Mouse (Mus musculus): ENCODE measurements around the gene Elavl2. TPM values are rescaled to one million over a fixed set of nuclear protein-coding genes. Genes with fewer than 3 reads are reported as not detected.

The Elavl2 gene
- polyA plus RNA-seq (2015; fragmentation: Nextera tagmentation; extraction: Ambion mirVana): 144 TPM in 2 replicates

DNA sequence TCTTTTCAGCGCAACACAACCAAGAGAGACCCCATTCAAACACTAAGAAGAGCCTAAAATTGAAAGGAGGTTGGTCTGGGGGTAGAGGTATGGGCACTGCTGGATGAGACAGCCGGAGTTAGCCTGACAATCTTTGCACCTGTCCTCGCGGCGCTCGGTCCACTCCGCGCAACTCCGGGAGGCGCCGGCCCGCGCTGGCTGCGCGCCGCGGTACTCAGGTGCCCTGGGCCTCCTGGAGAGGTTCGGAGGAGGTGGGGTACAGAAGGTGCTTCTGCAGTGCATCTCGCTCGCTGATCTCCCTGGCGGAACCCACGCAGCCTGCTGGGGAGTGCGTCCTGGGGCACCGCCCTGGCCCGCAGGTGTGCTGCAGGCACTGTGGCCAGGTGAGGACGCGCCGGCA lies at the start of gene Elavl2:
TSS of gene Elavl2 (minus strand) at position 363 of the 400 bp plus-strand sequence.
- Histone ChIP-seq H3K36me3 (no peaks in the 10 kb centered on the region), H3K4me2 (replicated peaks) (peak within 1 kb of the TSS; percentile 88), H3K4me3 (peak within 1 kb of the TSS; percentile 44), H3K4me1 (peaks cover 11% of the 10 kb centered on the region), H3K27ac (replicated peaks) (peak within 1 kb of the TSS; percentile 31; the same call in 1 of the 2 replicates), H3K27me3 (no peaks in the 10 kb centered on the region; the same call in 1 of the 2 replicates), H3K9me3 (no peaks in the 10 kb centered on the region), H3K9ac (replicated peaks) (peak within 1 kb of the TSS; percentile 43)
- under 1% methylated on average over 28 of the region's 28 CpGs for WGBS
- peak; percentile 73 for ATAC-seq (replicated peaks)

DNA sequence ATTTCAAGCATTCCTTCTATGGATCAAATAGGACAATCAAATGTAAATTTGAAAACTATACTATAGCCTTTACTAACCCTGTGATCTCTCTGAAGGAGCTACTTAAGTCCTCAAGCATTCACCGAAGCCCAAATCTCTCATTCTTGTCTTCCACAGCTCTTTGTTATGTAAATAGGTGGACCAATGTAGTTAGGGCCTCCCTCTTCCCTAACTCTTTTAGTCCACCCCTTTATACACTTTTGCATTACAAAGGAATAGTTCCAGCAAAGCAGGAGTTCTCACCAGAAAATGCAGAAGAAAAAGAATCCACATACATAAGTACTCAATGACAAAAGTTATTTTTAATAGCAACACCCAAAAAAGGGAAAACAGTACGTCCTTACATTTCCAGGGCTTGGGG lies 47.3 kb upstream of the Elavl2 start:
- no peak overlapping the region for H3K9ac ChIP-seq (replicated peaks)
- 10% methylated on average over 2 of the region's 2 CpGs for WGBS
- ATAC-seq (replicated peaks): no peak
- H3K4me1 ChIP-seq: no peaks in the 10 kb centered on the region
- H3K9me3 ChIP-seq: no peaks in the 10 kb centered on the region
- no peak overlapping the region for H3K27ac ChIP-seq (replicated peaks)
- H3K36me3 ChIP-seq: no peaks in the 10 kb centered on the region
- H3K4me2 ChIP-seq (replicated peaks): no peak overlapping the region
- H3K27me3 ChIP-seq: no peaks in the 10 kb centered on the region
- H3K4me3 ChIP-seq: no peak overlapping the region

DNA sequence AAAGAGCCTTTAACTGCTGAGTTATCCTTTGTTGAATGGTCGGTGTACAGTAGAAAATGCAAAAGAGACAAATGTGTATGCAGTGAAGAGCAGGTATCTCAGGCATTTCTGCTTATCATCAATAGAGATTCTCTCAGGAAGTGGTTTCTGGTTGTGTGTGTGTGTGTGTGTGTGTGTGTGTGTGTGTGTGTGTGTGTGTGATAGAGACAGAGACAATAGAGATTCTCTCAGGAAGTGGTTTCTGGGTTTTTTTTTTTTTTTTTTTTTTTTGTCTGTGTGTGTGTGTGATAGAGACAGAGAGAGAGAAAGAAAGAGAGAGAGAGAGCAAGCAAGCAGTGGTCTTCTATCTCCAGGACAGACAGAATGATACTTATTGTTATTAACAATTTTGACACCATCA lies 15.0 kb upstream of the Elavl2 start:
- 89% methylated on average over 1 of the region's 1 CpGs for WGBS
- Histone ChIP-seq H3K27ac (replicated peaks) (no peak overlapping the region), H3K9ac (replicated peaks) (no peak overlapping the region), H3K27me3 (no peaks in the 10 kb centered on the region), H3K4me1 (no peaks in the 10 kb centered on the region), H3K4me3 (no peak overlapping the region), H3K36me3 (no peaks in the 10 kb centered on the region), H3K9me3 (no peaks in the 10 kb centered on the region), H3K4me2 (replicated peaks) (no peak overlapping the region)
- no peak for ATAC-seq (replicated peaks)

DNA sequence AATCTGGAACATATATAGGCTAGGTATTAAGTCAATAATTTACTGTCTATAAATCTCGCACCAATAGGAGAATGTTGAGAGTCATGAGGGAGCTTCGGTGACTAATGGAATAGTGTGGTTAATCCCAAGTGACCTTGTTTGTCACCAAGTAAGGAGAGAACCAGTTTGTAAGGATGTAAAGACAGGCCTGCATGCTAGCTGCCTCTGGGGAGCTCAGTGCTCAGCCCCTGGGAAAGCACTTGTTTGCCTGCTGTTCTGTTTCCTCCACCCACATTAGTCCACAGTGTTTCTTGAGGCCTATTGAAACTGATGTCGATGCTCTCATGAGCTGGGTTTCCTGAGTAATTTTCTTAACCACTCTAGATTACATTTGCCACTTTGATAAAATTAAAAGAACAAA lies 4.5 kb upstream of the Elavl2 start:
- H3K4me2 ChIP-seq (replicated peaks): no peak overlapping the region
- no peaks in the 10 kb centered on the region for H3K9me3 ChIP-seq
- H3K4me1 ChIP-seq: peaks cover 4% of the 10 kb centered on the region; the same call in 1 of the 2 replicates
- no peaks in the 10 kb centered on the region for H3K36me3 ChIP-seq
- no peaks in the 10 kb centered on the region; the same call in 1 of the 2 replicates for H3K27me3 ChIP-seq
- no peak overlapping the region for H3K9ac ChIP-seq (replicated peaks)
- WGBS: 73% methylated on average over 3 of the region's 3 CpGs
- no peak for ATAC-seq (replicated peaks)
- no peak overlapping the region for H3K4me3 ChIP-seq
- no peak overlapping the region for H3K27ac ChIP-seq (replicated peaks)

DNA sequence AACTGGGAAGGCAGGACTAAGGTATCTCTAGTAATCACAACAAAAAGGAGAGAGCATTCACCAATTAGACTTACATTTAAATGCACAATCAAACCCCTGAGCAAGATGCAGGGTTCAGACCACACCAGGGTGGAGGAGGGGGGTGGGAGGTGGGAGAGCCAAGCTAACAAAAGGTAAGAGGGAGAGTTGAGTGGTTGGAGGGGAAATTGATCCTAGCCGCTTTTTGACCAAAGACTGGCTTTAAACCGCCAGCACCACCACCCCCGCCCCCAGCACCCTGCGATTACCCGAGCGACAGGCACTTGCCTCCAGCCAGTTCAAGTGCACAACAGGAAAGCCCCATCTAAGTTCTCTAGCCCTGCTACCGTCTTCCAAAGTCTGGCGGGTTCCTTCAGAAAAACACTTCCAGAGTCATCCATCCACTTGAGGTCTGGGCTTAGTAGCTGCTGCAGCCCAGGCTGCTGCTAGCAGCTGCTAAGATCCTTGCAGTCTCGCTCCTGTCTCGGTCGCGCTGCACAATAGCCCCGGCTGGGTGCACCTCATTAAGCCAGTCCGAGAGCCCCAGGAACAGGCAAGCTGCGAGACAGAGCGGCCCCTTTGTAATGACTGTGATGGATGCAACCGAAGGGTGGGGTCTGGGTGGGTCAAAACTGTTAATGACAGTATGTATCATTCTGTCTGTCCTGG lies 932 bp downstream of the Elavl2 start:
- peak; percentile 90 for ATAC-seq (replicated peaks)
- 0% methylated on average over 17 of the region's 17 CpGs for WGBS
- Histone ChIP-seq H3K27me3 (no peaks in the 10 kb centered on the region; the same call in 1 of the 2 replicates), H3K9me3 (no peaks in the 10 kb centered on the region), H3K9ac (replicated peaks) (peak overlapping the region; percentile 43), H3K36me3 (no peaks in the 10 kb centered on the region), H3K27ac (replicated peaks) (peak overlapping the region; percentile 31; the same call in 1 of the 2 replicates), H3K4me1 (peaks cover 11% of the 10 kb centered on the region), H3K4me2 (replicated peaks) (peak overlapping the region; percentile 88), H3K4me3 (peak overlapping the region; percentile 44)

GRCm38 (mm10) chr4:91391987-91392598 lies 8.5 kb downstream of the Elavl2 start:
- Histone ChIP-seq H3K27me3 (no peaks in the 10 kb centered on the region), H3K27ac (replicated peaks) (no peak overlapping the region), H3K4me3 (no peak overlapping the region), H3K36me3 (no peaks in the 10 kb centered on the region), H3K4me1 (no peaks in the 10 kb centered on the region), H3K9me3 (no peaks in the 10 kb centered on the region), H3K9ac (replicated peaks) (no peak overlapping the region), H3K4me2 (replicated peaks) (no peak overlapping the region)
- no peak for ATAC-seq (replicated peaks)
- WGBS: 58% methylated on average over 5 of the region's 5 CpGs

- H3K9me3 ChIP-seq: no peaks in the 10 kb centered on the region
- no peak for ATAC-seq (replicated peaks)
- H3K4me1 ChIP-seq: no peaks in the 10 kb centered on the region
- H3K27me3 ChIP-seq: no peaks in the 10 kb centered on the region
- 91% methylated on average over 3 of the region's 3 CpGs for WGBS
- no peak overlapping the region for H3K4me3 ChIP-seq
- H3K36me3 ChIP-seq: no peaks in the 10 kb centered on the region
- H3K27ac ChIP-seq (replicated peaks): no peak overlapping the region
- no peak overlapping the region for H3K9ac ChIP-seq (replicated peaks)
- no peak overlapping the region for H3K4me2 ChIP-seq (replicated peaks)
These were observed 12.9 kb downstream of the Elavl2 start for GRCm38 (mm10) chr4:91387701-91388100.

GRCm38 (mm10) chr4:91381201-91381627 lies 19.4 kb downstream of the Elavl2 start:
- Histone ChIP-seq H3K4me2 (replicated peaks) (peak overlapping the region; percentile 86), H3K27me3 (no peaks in the 10 kb centered on the region), H3K9ac (replicated peaks) (peak overlapping the region; percentile 52), H3K9me3 (no peaks in the 10 kb centered on the region), H3K4me1 (peaks cover 27% of the 10 kb centered on the region), H3K27ac (replicated peaks) (peak overlapping the region; percentile 59; the same call in 1 of the 2 replicates), H3K36me3 (no peaks in the 10 kb centered on the region), H3K4me3 (peak overlapping the region; percentile 42)
- under 1% methylated on average over 13 of the region's 13 CpGs for WGBS
- peak; percentile 1; the same call in 1 of the 2 replicates for ATAC-seq (replicated peaks)

GRCm38 (mm10) chr4:91380341-91381117 lies 20.1 kb downstream of the Elavl2 start:
- peak overlapping the region; percentile 52 for H3K9ac ChIP-seq (replicated peaks)
- peak overlapping the region; percentile 42 for H3K4me3 ChIP-seq
- 1% methylated on average over 24 of the region's 24 CpGs for WGBS
- H3K4me1 ChIP-seq: peaks cover 27% of the 10 kb centered on the region
- H3K27ac ChIP-seq (replicated peaks): peak overlapping the region; percentile 59; the same call in 1 of the 2 replicates
- H3K4me2 ChIP-seq (replicated peaks): peak overlapping the region; percentile 86
- no peaks in the 10 kb centered on the region for H3K36me3 ChIP-seq
- no peaks in the 10 kb centered on the region for H3K9me3 ChIP-seq
- no peaks in the 10 kb centered on the region for H3K27me3 ChIP-seq
- ATAC-seq (replicated peaks): no peak

DNA sequence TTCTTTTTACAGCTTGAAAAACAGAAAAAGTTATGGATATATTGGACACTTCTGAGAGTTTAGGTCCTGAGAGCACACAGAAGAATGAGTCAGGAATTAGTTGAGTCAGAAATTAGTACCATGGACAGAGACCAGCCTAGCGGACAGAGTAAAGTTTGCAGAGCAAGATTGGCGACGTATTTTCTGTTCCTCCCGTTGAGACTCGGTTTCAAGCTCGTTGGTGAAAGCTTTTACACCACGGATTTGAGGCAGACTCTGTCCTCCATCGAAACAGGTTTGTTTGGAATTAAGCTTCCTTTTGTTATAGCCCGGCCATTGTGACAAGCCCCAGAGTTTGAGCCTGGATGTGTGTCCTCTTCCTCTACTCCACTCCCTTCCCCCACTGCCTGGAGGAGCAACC lies 21.0 kb downstream of the Elavl2 start:
- 3% methylated on average over 9 of the region's 9 CpGs for WGBS

GRCm38 (mm10) chr4:91376317-91376910 lies 24.2 kb downstream of the Elavl2 start:
- H3K27ac ChIP-seq (replicated peaks): peak overlapping the region; percentile 92
- H3K27me3 ChIP-seq: no peaks in the 10 kb centered on the region
- no peaks in the 10 kb centered on the region for H3K9me3 ChIP-seq
- peaks cover 48% of the 10 kb centered on the region for H3K4me1 ChIP-seq
- H3K9ac ChIP-seq (replicated peaks): peak overlapping the region; percentile 89
- H3K4me3 ChIP-seq: peak overlapping the region; percentile 73
- ATAC-seq (replicated peaks): peak; percentile 95
- under 1% methylated on average over 28 of the region's 28 CpGs for WGBS
- H3K36me3 ChIP-seq: no peaks in the 10 kb centered on the region
- H3K4me2 ChIP-seq (replicated peaks): peak overlapping the region; percentile 99

More for the DNA sequence above, 21.0 kb downstream of the Elavl2 start:
- Histone ChIP-seq H3K4me3 (no peak overlapping the region), H3K36me3 (no peaks in the 10 kb centered on the region), H3K4me1 (peaks cover 27% of the 10 kb centered on the region), H3K4me2 (replicated peaks) (no peak overlapping the region), H3K27ac (replicated peaks) (no peak overlapping the region), H3K9me3 (no peaks in the 10 kb centered on the region), H3K9ac (replicated peaks) (no peak overlapping the region), H3K27me3 (no peaks in the 10 kb centered on the region)
- ATAC-seq (replicated peaks): no peak

Measured in forebrain, embryonic 15.5 days (tissue).